Mouse (Mus musculus): ENCODE measurements around the gene Elovl5. TPM values are rescaled to one million over a fixed set of nuclear protein-coding genes. Genes with fewer than 3 reads are reported as not detected.
"Not testable (repeated sequence)": the region's sequence is repeated elsewhere in the genome, so short reads cannot be mapped to it uniquely, and the experiment has no call there.

Gene Elovl5
- total RNA-seq, 4 experiments from 2014 or later, result 26.6 to 33.0 (median 29.9) TPM

GRCm38 (mm10) chr9:77993538-77994255 lies 76.5 kb downstream of the Elovl5 start:
- not testable (repeated sequence) for DNase-seq (ENCODE audit: low spot score)

- DNase-seq (ENCODE audit: low spot score), result no peak
These were observed 78.1 kb downstream of the Elovl5 start for GRCm38 (mm10) chr9:77995235-77995634.

GRCm38 (mm10) chr9:78000586-78001500 lies 83.7 kb downstream of the Elovl5 start:
- no peak for DNase-seq (ENCODE audit: low spot score)

- DNase-seq (ENCODE audit: low spot score), result no peak
These were observed 86.1 kb downstream of the Elovl5 start for GRCm38 (mm10) chr9:78003278-78003677.

- no peak for DNase-seq (ENCODE audit: low spot score)
These were observed 88.3 kb downstream of the Elovl5 start for GRCm38 (mm10) chr9:78005481-78005880.

GRCm38 (mm10) chr9:78006209-78007001 lies 89.2 kb downstream of the Elovl5 start:
- DNase-seq (ENCODE audit: low spot score), result peak; percentile 85

GRCm38 (mm10) chr9:78009382-78009781 lies 92.2 kb downstream of the Elovl5 start:
- no peak for DNase-seq (ENCODE audit: low spot score)

GRCm38 (mm10) chr9:78010187-78010586 lies 93.0 kb downstream of the Elovl5 start:
- DNase-seq (ENCODE audit: low spot score), result no peak

GRCm38 (mm10) chr9:78010707-78011106 lies 93.5 kb downstream of the Elovl5 start:
- DNase-seq (ENCODE audit: low spot score), result no peak

GRCm38 (mm10) chr9:78012066-78012465 lies 94.9 kb downstream of the Elovl5 start:
- no peak for DNase-seq (ENCODE audit: low spot score)

- DNase-seq (ENCODE audit: low spot score), result no peak
These were observed 95.5 kb downstream of the Elovl5 start for GRCm38 (mm10) chr9:78012681-78013080.

GRCm38 (mm10) chr9:78013813-78014212 lies 96.6 kb downstream of the Elovl5 start:
- DNase-seq (ENCODE audit: low spot score), result no peak

GRCm38 (mm10) chr9:78015816-78016215 lies 98.7 kb downstream of the Elovl5 start:
- no peak for DNase-seq (ENCODE audit: low spot score)

GRCm38 (mm10) chr9:78016288-78016687 lies 99.1 kb downstream of the Elovl5 start:
- DNase-seq (ENCODE audit: low spot score), result no peak

- no peak for DNase-seq (ENCODE audit: low spot score)
These were observed 104.1 kb downstream of the Elovl5 start for GRCm38 (mm10) chr9:78021256-78021655.

- peak; percentile 41 for DNase-seq (ENCODE audit: low spot score)
These were observed 105.2 kb downstream of the Elovl5 start for GRCm38 (mm10) chr9:78022187-78022945.

GRCm38 (mm10) chr9:78024823-78025222 lies 107.7 kb downstream of the Elovl5 start:
- peak; percentile 54 for DNase-seq (ENCODE audit: low spot score)

GRCm38 (mm10) chr9:78027099-78027498 lies 109.9 kb downstream of the Elovl5 start:
- DNase-seq (ENCODE audit: low spot score), result no peak

GRCm38 (mm10) chr9:78030835-78031456 lies 113.8 kb downstream of the Elovl5 start:
- no peak for DNase-seq (ENCODE audit: low spot score)

- DNase-seq (ENCODE audit: low spot score), result no peak
These were observed 115.8 kb downstream of the Elovl5 start for GRCm38 (mm10) chr9:78032930-78033329.
